Mouse (Mus musculus): ENCODE data around the gene Acp5. TPM values are rescaled to one million over a fixed set of nuclear protein-coding genes. Genes with fewer than 3 reads are reported as not detected.

The Acp5 gene
- total and polyA plus RNA-seq, 3 experiments: 0.34 TPM; not detected in 2

DNA sequence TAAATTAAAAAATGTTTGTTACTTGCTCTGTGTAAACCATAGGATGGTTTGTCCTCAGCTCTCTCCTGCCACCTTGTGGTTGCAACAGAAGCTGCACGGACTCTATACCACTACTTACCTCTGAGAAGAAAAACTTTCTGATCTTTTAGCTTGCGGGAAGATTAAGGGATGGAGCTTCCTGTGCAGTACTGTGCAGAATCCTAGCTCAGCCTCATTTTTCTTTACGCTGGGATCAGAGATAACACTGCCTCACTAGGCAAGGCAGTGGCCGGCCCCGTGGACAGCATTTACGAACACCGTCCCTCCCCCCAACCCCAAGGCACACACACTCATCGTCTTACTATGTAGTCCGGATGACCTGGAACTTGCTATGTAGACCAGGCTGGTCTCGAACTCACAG, 20.1 kb upstream of the Acp5 start:
- H3K4me3 ChIP-seq (replicated peaks in 1 of 3; ENCODE audit: low read depth in 2 of 3, low read length in 2 of 3, poor library complexity in 1 of 3): peak overlapping the region in 2 of 3 experiments; percentile 3 to 85
- no peak overlapping the region for H3K9ac ChIP-seq (ENCODE audit: insufficient read depth, low read depth)
- no peaks in the 10 kb centered on the region for H3K27me3 ChIP-seq (replicated peaks)
- no peaks in the 10 kb centered on the region for H3K79me2 ChIP-seq (replicated peaks; ENCODE audit: control insufficient read depth, extremely low read depth, insufficient read depth, poor library complexity, severe bottlenecking)
- H3K4me2 ChIP-seq (ENCODE audit: insufficient read depth, low read depth, poor library complexity, severe bottlenecking): peak overlapping the region; percentile 37; the same call in 1 of the 2 replicates
- H3K36me3 ChIP-seq (replicated peaks in 1 of 2; ENCODE audit: control insufficient read depth in 1 of 2, insufficient read depth in 1 of 2, low read length in 1 of 2): peaks cover 0 to 8% of the 10 kb centered on the region in 2 experiments
- no peak for TF ChIP-seq RCOR1 (conservative IDR thresholded peaks at IDR 0.05; ENCODE audit: low read depth, low read length)
- no peak for TF ChIP-seq NRF1 (IDR thresholded peaks at IDR 0.05; ENCODE audit: low read depth, low read length)
- peak; percentile 82 for TF ChIP-seq RAD21 (IDR thresholded peaks at IDR 0.05; ENCODE audit: low read depth, low read length)
- peak; percentile 70 for TF ChIP-seq SMC3 (IDR thresholded peaks at IDR 0.05; ENCODE audit: low read depth, low read length)
- 0 out of 2 replicates have a peak, but pooled peaks have one; percentile 15 for TF ChIP-seq CHD2 (IDR thresholded peaks at IDR 0.05; ENCODE audit: low read length)
- peak; percentile 84 to 90 for TF ChIP-seq CTCF (conservative IDR thresholded peaks at IDR 0.05 in 1 of 2, IDR thresholded peaks at IDR 0.05 in 1 of 2; ENCODE audit: low read depth in 2 of 2, low read length in 2 of 2)
- 0 out of 2 replicates have a peak, but pooled peaks have one; percentile 15 for TF ChIP-seq ELF1 (IDR thresholded peaks at IDR 0.05; ENCODE audit: low read depth, low read length)
- peak; percentile 37; the same call in 1 of the 2 replicates for TF ChIP-seq ZC3H11A (IDR thresholded peaks at IDR 0.05; ENCODE audit: low read depth, low read length)
- peak; percentile 51; the same call in 1 of the 2 replicates for TF ChIP-seq MYC (IDR thresholded peaks at IDR 0.05; ENCODE audit: low read depth, low read length)
- no peak overlapping the region for H3K27ac ChIP-seq (ENCODE audit: insufficient read depth, low read depth)
- peaks cover 4 to 18% of the 10 kb centered on the region in 2 experiments for H3K4me1 ChIP-seq (ENCODE audit: control insufficient read depth in 1 of 2, insufficient read depth in 2 of 2)
- in situ Hi-C loops (cut with MboI; ENCODE audit: low pct_ligation_motif_present, low pct_unique_long_range_greater_than_20kb, low sequenced_read_pairs) (loop anchor here (5.0 to 10.0 kb wide), 5 partner anchors 33 to 237 kb away; partner anchors contain the start of genes Gm49318 and Zfp653), dilution Hi-C loops (cut with MboI; ENCODE audit: extremely low pct_ligation_motif_present, extremely low pct_unique_long_range_greater_than_20kb, low sequenced_read_pairs) (no loop called here)
- DNase-seq (ENCODE audit: extremely low read depth): peak; percentile 82
- peaks cover 8% of the 10 kb centered on the region for H3K9me3 ChIP-seq (replicated peaks; ENCODE audit: low read length)

DNA sequence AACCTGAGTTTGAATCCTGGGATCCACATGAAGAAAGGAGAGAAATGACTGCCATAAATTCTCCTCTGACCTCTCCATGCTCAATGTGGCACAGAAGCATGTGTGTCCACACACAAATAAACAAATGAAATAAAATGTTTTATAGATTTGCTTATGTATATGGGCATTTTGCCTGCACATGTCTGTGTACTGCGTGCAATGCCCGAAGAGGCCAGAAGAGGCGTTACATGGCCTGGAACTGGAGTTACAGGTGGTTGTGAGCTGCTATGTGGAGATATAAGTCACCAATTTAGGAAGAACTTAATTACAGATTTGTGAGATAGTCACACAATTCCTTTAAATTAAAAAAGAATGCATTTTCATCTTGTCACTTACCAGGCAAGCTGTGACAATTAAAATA, 18.3 kb upstream of the Acp5 start:
- dilution Hi-C loops (cut with MboI; ENCODE audit: extremely low pct_ligation_motif_present, extremely low pct_unique_long_range_greater_than_20kb, low sequenced_read_pairs) (no loop called here), in situ Hi-C loops (cut with MboI; ENCODE audit: low pct_ligation_motif_present, low pct_unique_long_range_greater_than_20kb, low sequenced_read_pairs) (loop anchor here (10.0 kb wide), 1 partner anchor 61 kb away; no protein-coding TSS in a partner anchor)
- Histone ChIP-seq H3K4me2 (ENCODE audit: insufficient read depth, low read depth, poor library complexity, severe bottlenecking) (no peak overlapping the region), H3K79me2 (replicated peaks; ENCODE audit: control insufficient read depth, extremely low read depth, insufficient read depth, poor library complexity, severe bottlenecking) (no peaks in the 10 kb centered on the region), H3K36me3 (replicated peaks in 1 of 2; ENCODE audit: control insufficient read depth in 1 of 2, insufficient read depth in 1 of 2, low read length in 1 of 2) (peaks cover 0 to 8% of the 10 kb centered on the region in 2 experiments), H3K27ac (ENCODE audit: insufficient read depth, low read depth) (no peak overlapping the region), H3K4me3 (replicated peaks in 1 of 3; ENCODE audit: low read depth in 2 of 3, low read length in 2 of 3, poor library complexity in 1 of 3) (no peak overlapping the region), H3K9ac (ENCODE audit: insufficient read depth, low read depth) (no peak overlapping the region), H3K4me1 (ENCODE audit: control insufficient read depth in 1 of 2, insufficient read depth in 2 of 2) (peaks cover 4 to 21% of the 10 kb centered on the region in 2 experiments), H3K9me3 (replicated peaks; ENCODE audit: low read length) (peaks cover 8% of the 10 kb centered on the region), H3K27me3 (replicated peaks) (no peaks in the 10 kb centered on the region)
- no peak for DNase-seq (ENCODE audit: extremely low read depth)
- no peak for TF ChIP-seq HCFC1 (IDR thresholded peaks at IDR 0.05; ENCODE audit: low read depth, low read length)
- TF ChIP-seq ZNF384 (IDR thresholded peaks at IDR 0.05; ENCODE audit: low read depth, low read length): no peak

DNA sequence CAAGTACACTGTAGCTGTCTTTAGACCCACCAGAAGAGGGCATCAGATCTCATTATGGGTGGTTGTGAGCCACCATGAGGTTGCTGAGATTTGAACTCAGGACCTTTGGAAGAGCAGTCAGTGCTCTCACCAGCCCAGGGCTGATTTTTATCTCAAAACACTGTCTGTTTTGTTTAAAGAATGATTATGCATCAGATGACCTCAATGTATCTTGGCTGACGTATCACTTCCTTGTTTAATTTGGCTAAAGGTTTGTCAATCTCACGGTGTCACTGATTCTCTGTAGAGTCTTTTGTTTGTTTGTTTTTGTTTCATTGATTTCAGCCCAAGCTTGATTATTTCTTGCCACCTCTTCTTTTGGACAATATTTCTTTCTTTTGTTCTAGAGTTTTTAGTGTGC, 15.4 kb upstream of the Acp5 start:
- in situ Hi-C loops (cut with MboI; ENCODE audit: low pct_ligation_motif_present, low pct_unique_long_range_greater_than_20kb, low sequenced_read_pairs) (loop anchor here (10.0 kb wide), 1 partner anchor 64 kb away; no protein-coding TSS in a partner anchor), dilution Hi-C loops (cut with MboI; ENCODE audit: extremely low pct_ligation_motif_present, extremely low pct_unique_long_range_greater_than_20kb, low sequenced_read_pairs) (no loop called here)
- TF ChIP-seq KAT2A (IDR thresholded peaks at IDR 0.05; ENCODE audit: insufficient replicate concordance, low read length): no peak
- TF ChIP-seq RAD21 (IDR thresholded peaks at IDR 0.05; ENCODE audit: low read depth, low read length): no peak
- TF ChIP-seq CHD1 (IDR thresholded peaks at IDR 0.05; ENCODE audit: low read depth, low read length): no peak
- no peak for TF ChIP-seq JUND (conservative IDR thresholded peaks at IDR 0.05; ENCODE audit: low read depth, low read length)
- no peak for TF ChIP-seq USF1 (IDR thresholded peaks at IDR 0.05; ENCODE audit: low read depth, low read length)
- TF ChIP-seq JUN (IDR thresholded peaks at IDR 0.05; ENCODE audit: insufficient read depth, low read depth, low read length): no peak
- TF ChIP-seq TBP (conservative IDR thresholded peaks at IDR 0.05; ENCODE audit: low read depth, low read length): no peak
- no peak for TF ChIP-seq ETS1 (conservative IDR thresholded peaks at IDR 0.05; ENCODE audit: low read depth, low read length)
- TF ChIP-seq ZNF384 (IDR thresholded peaks at IDR 0.05; ENCODE audit: low read depth, low read length): no peak
- TF ChIP-seq MAX (IDR thresholded peaks at IDR 0.05; ENCODE audit: low read length): no peak
- TF ChIP-seq SMC3 (IDR thresholded peaks at IDR 0.05; ENCODE audit: low read depth, low read length): no peak
- no peak for TF ChIP-seq MAFK (IDR thresholded peaks at IDR 0.05; ENCODE audit: insufficient replicate concordance, low read length)
- no peak for TF ChIP-seq USF2 (conservative IDR thresholded peaks at IDR 0.05; ENCODE audit: low read depth, low read length)
- no peak for TF ChIP-seq GABPA (IDR thresholded peaks at IDR 0.05; ENCODE audit: insufficient replicate concordance, low read depth, low read length)
- TF ChIP-seq ZC3H11A (IDR thresholded peaks at IDR 0.05; ENCODE audit: low read depth, low read length): no peak
- no peak for TF ChIP-seq TCF12 (IDR thresholded peaks at IDR 0.05; ENCODE audit: low read depth, low read length)
- no peak for TF ChIP-seq BHLHE40 (IDR thresholded peaks at IDR 0.05; ENCODE audit: low read depth, low read length)
- no peak overlapping the region for H3K4me3 ChIP-seq (replicated peaks in 1 of 3; ENCODE audit: low read depth in 2 of 3, low read length in 2 of 3, poor library complexity in 1 of 3)
- H3K4me2 ChIP-seq (ENCODE audit: insufficient read depth, low read depth, poor library complexity, severe bottlenecking): no peak overlapping the region
- H3K4me1 ChIP-seq (ENCODE audit: control insufficient read depth in 1 of 2, insufficient read depth in 2 of 2): peaks cover 1 to 15% of the 10 kb centered on the region in 2 experiments; a peak in 3 of 4 replicates
- H3K79me2 ChIP-seq (replicated peaks; ENCODE audit: control insufficient read depth, extremely low read depth, insufficient read depth, poor library complexity, severe bottlenecking): no peaks in the 10 kb centered on the region
- no peak for DNase-seq (ENCODE audit: extremely low read depth)
- H3K9me3 ChIP-seq (replicated peaks; ENCODE audit: low read length): peaks cover 12% of the 10 kb centered on the region
- H3K36me3 ChIP-seq (replicated peaks in 1 of 2; ENCODE audit: control insufficient read depth in 1 of 2, insufficient read depth in 1 of 2, low read length in 1 of 2): no peaks in the 10 kb centered on the region
- H3K27ac ChIP-seq (ENCODE audit: insufficient read depth, low read depth): no peak overlapping the region
- H3K27me3 ChIP-seq (replicated peaks): no peaks in the 10 kb centered on the region
- no peak overlapping the region for H3K9ac ChIP-seq (ENCODE audit: insufficient read depth, low read depth)

Measured in CH12.LX (cell line).